5 mouse cellular contexts compared by ENCODE assay signal in genomic region chr16:87688328-87688727, GRCm38 (mm10). TPM values are rescaled to one million over a fixed set of nuclear protein-coding genes. Genes with fewer than 3 reads are reported as not detected.
DNase-seq lines count a peak whose midpoint lies in the region; TF ChIP-seq lines count a peak whose summit lies in the region.
"Not testable (repeated sequence)": the region's sequence is repeated elsewhere in the genome, so short reads cannot be mapped to it uniquely, and the experiment has no call there.

No protein-coding gene starts in this region.

- H3K9ac ChIP-seq in heart, adult 2 months (ENCODE audit: low read depth, low read length), result not testable (repeated sequence)

- not testable (repeated sequence) for H3K9me3 ChIP-seq in heart, embryonic 10.5 days

- TF ChIP-seq CTCF in bone marrow macrophage, adult 2 months (IDR thresholded peaks at IDR 0.05; ENCODE audit: low read depth, low read length); heart, adult 2 months (IDR thresholded peaks at IDR 0.05): not testable (repeated sequence)

- intact Hi-C loops in heart, adult 2 months (cut with DNase I), result not testable (repeated sequence)

- H3K79me2 ChIP-seq in heart, adult 2 months (replicated peaks; ENCODE audit: control insufficient read depth, insufficient read depth, low read length); macrophage (ENCODE audit: inconsistent target): not testable (repeated sequence)

- not testable (repeated sequence) for TF ChIP-seq EP300 in heart, adult 2 months (IDR thresholded peaks at IDR 0.05; ENCODE audit: insufficient read depth, low read depth, low read length)

- peak; percentile 52 for DNase-seq in heart, adult 11 months
- not testable (repeated sequence) for DNase-seq in heart, adult 2 months
- DNase-seq in heart, embryonic 10.5 days (ENCODE audit: low spot score), result peak; percentile 53

- peak overlapping the region; percentile 96 for H3K27ac ChIP-seq in bone marrow macrophage, adult 2 months (ENCODE audit: insufficient read depth, low read depth, low read length)
- H3K27ac ChIP-seq in heart, adult 2 months, result peak overlapping the region; percentile 21; the same call in 1 of the 2 replicates
- not testable (repeated sequence) for H3K27ac ChIP-seq in heart, embryonic 10.5 days
- H3K27ac ChIP-seq in macrophage, result peak overlapping the region; percentile 87

- H3K27me3 ChIP-seq in heart, adult 2 months (ENCODE audit: control insufficient read depth, insufficient read depth, low read length); heart, embryonic 10.5 days (ENCODE audit: insufficient read depth, poor library complexity, severe bottlenecking): not testable (repeated sequence)

- WGBS in heart, adult 2 months, result 100% methylated on average over 3 of the region's 3 CpGs
- 97% methylated on average over 3 of the region's 3 CpGs for WGBS in heart, embryonic 10.5 days
- 100% methylated on average over 3 of the region's 3 CpGs for WGBS in macrophage (ENCODE audit: missing documents)

- peaks cover 33% of the 10 kb centered on the region for H3K4me1 ChIP-seq in bone marrow macrophage, adult 2 months (ENCODE audit: control insufficient read depth, insufficient read depth, low read length)
- not testable (repeated sequence) for H3K4me1 ChIP-seq in heart, adult 2 months (ENCODE audit: control insufficient read depth, insufficient read depth, low read length); heart, embryonic 10.5 days

- H3K36me3 ChIP-seq in heart, adult 2 months (ENCODE audit: control insufficient read depth, insufficient read depth, low read length); heart, embryonic 10.5 days; macrophage (ENCODE audit: inconsistent target): not testable (repeated sequence)

- H3K4me3 ChIP-seq in bone marrow macrophage, adult 2 months (ENCODE audit: insufficient read depth, low read length); heart, adult 2 months; heart, embryonic 10.5 days; macrophage (ENCODE audit: inconsistent target): not testable (repeated sequence)

- TF ChIP-seq POLR2A in bone marrow macrophage, adult 2 months (IDR thresholded peaks at IDR 0.05; ENCODE audit: borderline replicate concordance, low read depth, low read length); heart, adult 2 months (IDR thresholded peaks at IDR 0.05; ENCODE audit: insufficient read depth, low read depth, low read length): not testable (repeated sequence)

RNA-seq across cellular contexts. Expression of gene Bach1, which starts 10.4 kb away (rescaled TPM):
- polyA plus RNA-seq in bone marrow macrophage, adult 2 months (2012; ENCODE audit: insufficient read depth, insufficient read length, missing spikeins), result 75.6 and 78.9 TPM in 2 replicates
- 10 to 100 TPM; 26.4 to 27.9 TPM for total RNA-seq in heart, adult 2 months (2021)
- polyA plus RNA-seq in heart, adult 2 months (2012; rRNA removed), result 8.3 and 11.1 TPM in 2 replicates
- polyA plus RNA-seq in heart, embryonic 10.5 days (2016; fragmentation: Nextera tagmentation; extraction: Ambion mirVana), result 8.5 and 9.4 TPM in 2 replicates
- 100 to 1,000 TPM in 22 of 26 experiments, 10 to 100 TPM in 4; 49.6 to 586 (median 135) TPM for total RNA-seq in macrophage (2018; cell fraction: chromatin; rRNA removed)
- 100 to 1,000 TPM in 6 of 26 experiments, 10 to 100 TPM in 20; 20.7 to 221 (median 85.7) TPM for total RNA-seq in macrophage (2018; cell fraction: cytosol; rRNA removed)
- 100 to 1,000 TPM in 23 of 26 experiments, 10 to 100 TPM in 3; 76.3 to 456 (median 155) TPM for total RNA-seq in macrophage (2018; cell fraction: nucleus; rRNA removed)
- polyA plus RNA-seq in macrophage (2018), result 36.8 to 60.6 TPM (median 36.9 TPM) in 3 replicates
